Mouse (Mus musculus): ENCODE data around the gene Hist1h4c. TPM values are rescaled to one million over a fixed set of nuclear protein-coding genes. Genes with fewer than 3 reads are reported as not detected.

Hist1h4c gene
- 147 and 286 TPM in 2 replicates for total RNA-seq (2023)

GRCm38 (mm10) chr13:23698300-23698693 is at the start of gene Hist1h4c:
Gene Hist1h4c (minus strand): TSS chr13:23698454.

GRCm38 (mm10) chr13:23746201-23747080 is 48.2 kb upstream of the Hist1h4c start, which contains the start of gene Hist1h2bb:
Gene Hist1h2bb (plus strand): TSS chr13:23746734.

DNA sequence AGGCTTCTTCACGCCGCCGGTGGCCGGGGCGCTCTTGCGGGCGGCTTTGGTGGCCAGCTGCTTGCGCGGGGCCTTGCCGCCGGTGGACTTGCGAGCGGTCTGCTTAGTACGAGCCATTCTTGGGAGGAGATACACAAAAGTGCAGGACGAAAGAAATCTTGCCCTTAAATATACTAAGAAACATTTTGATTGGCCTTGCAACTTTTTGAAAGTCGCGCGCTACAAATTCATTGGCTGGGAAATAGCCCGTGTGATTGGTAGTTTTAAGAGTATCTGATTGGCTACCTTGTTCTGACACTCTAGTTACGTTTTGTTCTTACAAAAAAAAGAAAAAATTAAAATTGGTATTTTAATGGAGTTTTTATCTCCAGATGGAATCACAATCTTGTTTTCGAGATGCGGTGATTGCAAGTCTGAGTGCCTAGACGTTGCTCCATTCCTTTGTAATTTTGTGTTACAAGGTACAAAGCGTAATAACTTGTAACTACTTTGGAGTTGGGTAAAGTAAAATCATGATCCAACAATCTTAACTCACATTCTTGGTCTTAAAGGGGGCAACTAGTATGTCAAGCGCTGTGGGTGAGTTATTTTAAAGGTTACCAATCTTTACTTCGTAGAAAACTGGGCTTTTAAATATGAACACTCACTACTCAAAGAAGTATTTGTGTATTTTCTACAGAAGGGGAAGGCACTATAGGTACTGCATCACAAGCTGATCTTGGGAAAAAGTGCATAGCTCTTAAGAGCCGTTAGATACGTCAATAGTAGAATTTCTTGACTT is 47.3 kb upstream of the Hist1h4c start, which contains the start of gene Hist1h3c:
TSS of gene Hist1h3c (minus strand) at position 222 of the 781 bp plus-strand sequence.

GRCm38 (mm10) chr13:23738677-23739068 is 40.4 kb upstream of the Hist1h4c start, which contains the start of gene Hist1h1c:
Gene Hist1h1c (plus strand): TSS chr13:23738808.

GRCm38 (mm10) chr13:23710374-23711089 is 12.3 kb upstream of the Hist1h4c start, which contains the start of gene Hfe:
Gene Hfe (minus strand): TSS chr13:23710854.

DNA sequence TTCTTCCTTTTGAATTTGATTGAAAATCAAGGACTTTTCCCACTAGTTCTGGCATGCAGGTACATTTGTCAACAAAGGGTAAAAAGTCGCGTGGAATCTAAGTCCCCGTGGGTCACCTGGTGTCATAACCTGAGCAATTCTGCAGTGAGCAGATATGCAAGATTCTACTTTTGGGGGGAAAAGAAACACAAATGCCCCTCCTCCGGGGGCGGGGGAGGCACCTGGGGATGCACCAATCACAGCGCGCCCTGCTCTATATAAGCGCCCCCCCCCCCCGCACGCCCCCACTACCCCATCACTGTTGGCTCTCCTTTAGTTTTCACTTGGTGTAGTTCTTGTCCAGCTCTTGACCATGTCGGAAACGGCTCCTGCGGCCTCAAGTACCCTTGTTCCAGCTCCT is 2.7 kb downstream of the Hist1h4c start, which contains the start of gene Hist1h1t:
TSS of gene Hist1h1t (plus strand) at position 301 of the 400 bp plus-strand sequence.

GRCm38 (mm10) chr13:23683755-23684281 is 14.4 kb downstream of the Hist1h4c start, which contains the start of the genes Hist1h2ac and Hist1h2bc:
Gene Hist1h2ac (minus strand): TSS chr13:23683948.
Gene Hist1h2bc (plus strand): TSS chr13:23684199.

Other genes with a start within 250 kb of the Hist1h4c start
- not detected in 2 replicates for gene Btn1a1, start 232.6 kb downstream of the Hist1h4c start, total RNA-seq (2023)
- gene Btn2a2, start 209.6 kb downstream of the Hist1h4c start, total RNA-seq (2023): not detected in 2 replicates
- gene Hist1h4h, start 167.4 kb downstream of the Hist1h4c start, total RNA-seq (2023): 492 and 1,085 TPM in 2 replicates
- 675 and 802 TPM in 2 replicates for gene Hist1h2af, start 164.5 kb downstream of the Hist1h4c start, total RNA-seq (2023)
- gene Hist1h3g, start 163.0 kb downstream of the Hist1h4c start, total RNA-seq (2023): 96.3 and 179 TPM in 2 replicates
- 54.8 and 79.6 TPM in 2 replicates for gene Hist1h2bh, start 155.1 kb downstream of the Hist1h4c start, total RNA-seq (2023)
- 164 and 316 TPM in 2 replicates for gene Hist1h3f, start 154.4 kb downstream of the Hist1h4c start, total RNA-seq (2023)
- gene Hist1h4f, start 146.8 kb downstream of the Hist1h4c start, total RNA-seq (2023): 1,320 and 1,633 TPM in 2 replicates
- gene Hist1h1d, start 145.2 kb downstream of the Hist1h4c start, total RNA-seq (2023): 65.0 and 74.8 TPM in 2 replicates
- gene Hist1h3e, start 136.1 kb downstream of the Hist1h4c start, total RNA-seq (2023): 389 and 653 TPM in 2 replicates
- 112 and 128 TPM in 2 replicates for gene Hist1h2ae, start 127.2 kb downstream of the Hist1h4c start, total RNA-seq (2023)
- gene Hist1h2bg, start 127.1 kb downstream of the Hist1h4c start, total RNA-seq (2023): 877 and 1,185 TPM in 2 replicates
- 501 and 811 TPM in 2 replicates for gene Hist1h2bf, start 124.3 kb downstream of the Hist1h4c start, total RNA-seq (2023)
- gene Hist1h2ad, start 124.1 kb downstream of the Hist1h4c start, total RNA-seq (2023): 41.5 and 76.0 TPM in 2 replicates
- 49.0 and 98.9 TPM in 2 replicates for gene Hist1h3d, start 122.7 kb downstream of the Hist1h4c start, total RNA-seq (2023)
- gene Hist1h4d, start 116.9 kb downstream of the Hist1h4c start, total RNA-seq (2023): 447 and 512 TPM in 2 replicates
- gene Hist1h2be, start 77.3 kb downstream of the Hist1h4c start, total RNA-seq (2023): 59.1 and 80.7 TPM in 2 replicates
- 628 and 671 TPM in 2 replicates for gene Hist1h1e, start 75.9 kb downstream of the Hist1h4c start, total RNA-seq (2023)
- 21.4 and 34.7 TPM in 2 replicates for gene Hist1h2ac, start 14.5 kb downstream of the Hist1h4c start, total RNA-seq (2023)
- gene Hist1h2bc, start 14.3 kb downstream of the Hist1h4c start, total RNA-seq (2023): 85.6 and 87.8 TPM in 2 replicates
- gene Hist1h1t, start 2.6 kb downstream of the Hist1h4c start, total RNA-seq (2023): 0.75 TPM in 1 of 2 replicates, not detected in the other
- 2.0 and 2.2 TPM in 2 replicates for gene Hfe, start 12.4 kb upstream of the Hist1h4c start, total RNA-seq (2023)
- gene Hist1h1c, start 40.4 kb upstream of the Hist1h4c start, total RNA-seq (2023): 1,418 and 1,573 TPM in 2 replicates
- 379 and 485 TPM in 2 replicates for gene Hist1h3c, start 47.1 kb upstream of the Hist1h4c start, total RNA-seq (2023)
- 566 and 573 TPM in 2 replicates for gene Hist1h2bb, start 48.3 kb upstream of the Hist1h4c start, total RNA-seq (2023)
- 470 and 881 TPM in 2 replicates for gene Hist1h2ab, start 52.7 kb upstream of the Hist1h4c start, total RNA-seq (2023)
- 584 and 951 TPM in 2 replicates for gene Hist1h3b, start 53.8 kb upstream of the Hist1h4c start, total RNA-seq (2023)
- 196 and 310 TPM in 2 replicates for gene Hist1h4b, start 58.6 kb upstream of the Hist1h4c start, total RNA-seq (2023)
- gene Hist1h4a, start 62.8 kb upstream of the Hist1h4c start, total RNA-seq (2023): 278 and 356 TPM in 2 replicates
- gene Hist1h3a, start 63.9 kb upstream of the Hist1h4c start, total RNA-seq (2023): 546 and 576 TPM in 2 replicates
- 193 and 241 TPM in 2 replicates for gene Hist1h1a, start 65.2 kb upstream of the Hist1h4c start, total RNA-seq (2023)
- not detected in 2 replicates for gene Trim38, start 71.5 kb upstream of the Hist1h4c start, total RNA-seq (2023)
- not detected in 2 replicates for gene Slc17a2, start 108.5 kb upstream of the Hist1h4c start, total RNA-seq (2023)
- not detected in 2 replicates for gene Slc17a3, start 141.0 kb upstream of the Hist1h4c start, total RNA-seq (2023)
- not detected in 2 replicates for gene Slc17a1, start 169.3 kb upstream of the Hist1h4c start, total RNA-seq (2023)
- not detected in 2 replicates for gene Slc17a4, start 216.6 kb upstream of the Hist1h4c start, total RNA-seq (2023)
- gene Hist1h2ba, start 235.7 kb upstream of the Hist1h4c start, total RNA-seq (2023): not detected in 2 replicates
- not detected in 2 replicates for gene Hist1h2aa, start 236.0 kb upstream of the Hist1h4c start, total RNA-seq (2023)